Mouse (Mus musculus): ENCODE data around the gene Srgap2. TPM values are rescaled to one million over a fixed set of nuclear protein-coding genes. Genes with fewer than 3 reads are reported as not detected.

The Srgap2 gene
- total RNA-seq (2021) = 10 to 100 TPM; 19.5 TPM
- long read RNA-seq, experiment 1, partial matches to known transcripts = 6 of 16 reads
- long read RNA-seq, experiment 1, other reads (novel, unspliced or antisense) = 7 of 16 reads
- long read RNA-seq, experiment 2, partial matches to known transcripts = 2 of 10 reads
- long read RNA-seq, experiment 2, other reads (novel, unspliced or antisense) = 4 of 10 reads

GRCm38 (mm10) chr1:131527281-131528080 is at the start of gene Srgap2, which contains the start of gene Fam72a:
Gene Srgap2 (minus strand): TSS chr1:131527352.
Gene Fam72a (plus strand): TSS chr1:131527903.
- DNase-seq = peak; percentile 99 to 100

GRCm38 (mm10) chr1:131573721-131574120 is 46.6 kb upstream of the Srgap2 start:
- DNase-seq = no peak

GRCm38 (mm10) chr1:131570391-131570790 is 43.2 kb upstream of the Srgap2 start:
- DNase-seq = no peak

- DNase-seq = no peak
Measured at GRCm38 (mm10) chr1:131569721-131570120, 42.6 kb upstream of the Srgap2 start.

GRCm38 (mm10) chr1:131566056-131566455 is 38.9 kb upstream of the Srgap2 start:
- peak; percentile 12 to 19 for DNase-seq

- no peak for DNase-seq
Measured at GRCm38 (mm10) chr1:131562081-131562480, 34.9 kb upstream of the Srgap2 start.

GRCm38 (mm10) chr1:131560500-131560899 is 33.3 kb upstream of the Srgap2 start:
- DNase-seq = peak in 1 of 2 experiments; percentile 7

- DNase-seq = peak; percentile 87 to 88
Measured at GRCm38 (mm10) chr1:131555042-131555812, 28.1 kb upstream of the Srgap2 start.

GRCm38 (mm10) chr1:131553428-131553827 is 26.3 kb upstream of the Srgap2 start:
- DNase-seq = no peak

- DNase-seq = no peak
Measured at GRCm38 (mm10) chr1:131551956-131552355, 24.8 kb upstream of the Srgap2 start.

GRCm38 (mm10) chr1:131548494-131549365 is 21.6 kb upstream of the Srgap2 start:
- DNase-seq = peak; percentile 50 to 63

GRCm38 (mm10) chr1:131546798-131547690 is 19.9 kb upstream of the Srgap2 start:
- DNase-seq = peak; percentile 48 to 73

GRCm38 (mm10) chr1:131543886-131544565 is 16.9 kb upstream of the Srgap2 start:
- no peak for DNase-seq

- DNase-seq = no peak
Measured at GRCm38 (mm10) chr1:131541903-131542302, 14.8 kb upstream of the Srgap2 start.

GRCm38 (mm10) chr1:131541431-131541830 is 14.3 kb upstream of the Srgap2 start:
- peak; percentile 35 to 40 for DNase-seq

- no peak for DNase-seq
Measured at GRCm38 (mm10) chr1:131540795-131541194, 13.6 kb upstream of the Srgap2 start.

GRCm38 (mm10) chr1:131539771-131540170 is 12.6 kb upstream of the Srgap2 start:
- no peak for DNase-seq

- DNase-seq = peak in 1 of 2 experiments; percentile 16
Measured at GRCm38 (mm10) chr1:131528561-131529166, 1.5 kb upstream of the Srgap2 start.

- peak; percentile 82 to 85 for DNase-seq
Measured at GRCm38 (mm10) chr1:131528081-131528507, 942 bp upstream of the Srgap2 start.

Measured in heart, adult 18-20 months (tissue).